Mouse (Mus musculus): ENCODE results near the gene Aaas. TPM values are rescaled to one million over a fixed set of nuclear protein-coding genes. Genes with fewer than 3 reads are reported as not detected.
A peak's percentile ranks its signal among the peaks of the same experiment; 100 is the strongest.
"Not testable (repeated sequence)": the region's sequence is repeated elsewhere in the genome, so short reads cannot be mapped to it uniquely, and the experiment has no call there.

Gene Aaas
- polyA plus RNA-seq, 1 experiment from 2014 or later, result 33.3 TPM

DNA sequence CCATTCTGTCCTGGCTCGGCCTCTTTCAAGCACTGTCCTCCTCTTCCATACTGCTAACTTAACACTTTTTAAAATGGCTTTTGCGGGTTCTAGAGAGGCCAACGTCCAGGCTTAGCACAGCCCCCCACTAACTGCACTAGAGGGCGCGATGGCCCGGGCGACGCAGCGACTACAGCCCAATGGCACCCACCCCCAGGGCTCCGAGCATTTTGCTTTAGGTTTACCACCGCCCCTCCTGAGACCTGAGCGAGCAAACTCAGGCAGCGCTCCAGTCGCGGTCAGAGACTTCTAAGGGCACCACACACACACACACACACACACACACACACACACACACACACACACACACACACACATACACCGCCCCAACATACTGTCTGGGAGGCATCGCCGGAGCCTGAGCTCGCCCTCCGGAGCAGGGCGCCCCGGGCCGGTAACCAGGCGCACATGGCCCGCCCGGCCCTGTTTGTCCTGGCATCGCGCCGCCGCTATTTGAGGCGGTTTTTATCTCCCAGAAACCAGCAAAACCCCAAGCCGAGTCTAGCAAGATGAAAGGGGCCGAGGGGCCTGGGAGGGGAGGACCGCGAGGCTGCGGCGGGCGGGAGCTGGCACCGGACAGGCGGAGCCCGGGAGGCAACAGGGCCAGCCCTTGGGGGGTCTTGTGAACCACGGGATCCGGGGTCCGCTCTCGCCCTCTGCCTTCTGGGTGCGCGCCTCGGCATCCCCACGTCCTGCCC is 4.7 kb upstream of the Aaas start:
- peak overlapping the region; percentile 75 for H3K9ac ChIP-seq
- peaks cover 53% of the 10 kb centered on the region for H3K27me3 ChIP-seq
- under 1% methylated on average over 48 of the region's 49 CpGs for WGBS
- H3K9me3 ChIP-seq, result no peaks in the 10 kb centered on the region
- peaks cover 39% of the 10 kb centered on the region for H3K4me1 ChIP-seq (replicated peaks)
- ATAC-seq (ENCODE audit: low FRiP score), result peak; percentile 44
- H3K4me3 ChIP-seq, result peak overlapping the region; percentile 51
- peak overlapping the region; percentile 94 for H3K4me2 ChIP-seq
- no peaks in the 10 kb centered on the region for H3K36me3 ChIP-seq
- H3K27ac ChIP-seq, result peak overlapping the region; percentile 70

- H3K27ac ChIP-seq, result no peak overlapping the region
- no peak overlapping the region for H3K4me3 ChIP-seq
- H3K4me1 ChIP-seq (replicated peaks), result peaks cover 45% of the 10 kb centered on the region
- WGBS, result 86% methylated on average over 2 of the region's 2 CpGs
- H3K27me3 ChIP-seq, result peaks cover 39% of the 10 kb centered on the region
- H3K4me2 ChIP-seq, result no peak overlapping the region
- H3K9me3 ChIP-seq, result no peaks in the 10 kb centered on the region
- H3K9ac ChIP-seq, result no peak overlapping the region
- no peak for ATAC-seq (ENCODE audit: low FRiP score)
- H3K36me3 ChIP-seq, result no peaks in the 10 kb centered on the region
These were observed 3.4 kb upstream of the Aaas start for GRCm38 (mm10) chr15:102353986-102354385.

GRCm38 (mm10) chr15:102352177-102352576 is 1.6 kb upstream of the Aaas start:
- Histone ChIP-seq H3K27me3 (peaks cover 21% of the 10 kb centered on the region), H3K27ac (no peak overlapping the region)
- ATAC-seq (ENCODE audit: low FRiP score), result no peak

DNA sequence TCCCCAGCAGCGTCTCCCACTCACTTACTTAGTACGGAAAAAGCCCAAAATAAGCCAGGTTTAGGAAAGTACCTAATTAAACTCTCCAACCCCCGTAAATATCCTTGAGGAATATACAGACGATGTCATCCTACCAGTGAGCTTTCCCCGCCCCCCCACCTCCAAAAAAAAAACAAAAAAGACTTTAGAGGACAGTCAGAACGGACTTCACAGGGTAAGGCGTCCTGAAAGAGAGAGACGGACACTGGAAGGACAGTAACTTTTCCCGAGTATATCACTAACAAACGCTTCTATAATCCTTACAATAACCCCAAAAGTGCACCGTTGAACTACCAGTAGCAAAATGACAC is 346 bp upstream of the Aaas start:
- ATAC-seq (ENCODE audit: low FRiP score), result peak; percentile 22; the same call in 1 of the 2 replicates
- Histone ChIP-seq H3K36me3 (peaks cover 11% of the 10 kb centered on the region), H3K9me3 (no peaks in the 10 kb centered on the region), H3K27me3 (peaks cover 9% of the 10 kb centered on the region), H3K4me1 (replicated peaks) (peaks cover 25% of the 10 kb centered on the region), H3K4me2 (peak overlapping the region; percentile 86), H3K9ac (peak overlapping the region; percentile 21; the same call in 1 of the 2 replicates), H3K27ac (no peak overlapping the region), H3K4me3 (peak overlapping the region; percentile 75)
- WGBS, result 12% methylated on average over 11 of the region's 11 CpGs

More at GRCm38 (mm10) chr15:102352177-102352576, 1.6 kb upstream of the Aaas start:
- Histone ChIP-seq H3K4me1 (replicated peaks) (peaks cover 29% of the 10 kb centered on the region), H3K4me3 (no peak overlapping the region), H3K36me3 (0 out of 2 replicates have a peak, but pooled peaks cover 2% of the 10 kb centered on the region), H3K4me2 (no peak overlapping the region), H3K9ac (no peak overlapping the region), H3K9me3 (no peaks in the 10 kb centered on the region)
- WGBS, result 67% methylated on average over 2 of the region's 2 CpGs

DNA sequence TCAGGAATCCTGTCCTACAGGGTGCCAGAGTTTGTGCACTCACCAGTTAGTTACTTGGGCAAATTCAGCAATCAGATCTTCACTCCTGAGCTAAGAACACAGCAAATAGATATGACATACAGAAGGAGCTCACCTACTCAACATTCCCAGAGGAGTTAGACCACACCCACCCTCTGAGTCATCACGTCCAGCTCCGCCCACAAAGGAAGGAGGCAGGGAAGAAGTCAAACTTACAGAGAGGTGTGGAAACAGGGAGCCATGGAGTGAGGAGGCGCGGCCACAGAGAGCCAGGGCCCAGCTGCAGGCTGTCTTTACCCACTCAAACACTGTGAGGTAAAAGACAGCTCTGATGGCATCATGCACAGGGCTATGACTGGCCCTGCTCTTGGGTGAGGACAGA is 4.1 kb downstream of the Aaas start:
- no peak overlapping the region for H3K27ac ChIP-seq
- no peak for ATAC-seq (ENCODE audit: low FRiP score)
- H3K4me2 ChIP-seq, result no peak overlapping the region
- peaks cover 12% of the 10 kb centered on the region for H3K4me1 ChIP-seq (replicated peaks)
- no peak overlapping the region for H3K9ac ChIP-seq
- H3K36me3 ChIP-seq, result peaks cover 27% of the 10 kb centered on the region
- H3K9me3 ChIP-seq, result no peaks in the 10 kb centered on the region
- H3K4me3 ChIP-seq, result no peak overlapping the region
- H3K27me3 ChIP-seq, result no peaks in the 10 kb centered on the region
- WGBS, result 79% methylated on average over 4 of the region's 4 CpGs

DNA sequence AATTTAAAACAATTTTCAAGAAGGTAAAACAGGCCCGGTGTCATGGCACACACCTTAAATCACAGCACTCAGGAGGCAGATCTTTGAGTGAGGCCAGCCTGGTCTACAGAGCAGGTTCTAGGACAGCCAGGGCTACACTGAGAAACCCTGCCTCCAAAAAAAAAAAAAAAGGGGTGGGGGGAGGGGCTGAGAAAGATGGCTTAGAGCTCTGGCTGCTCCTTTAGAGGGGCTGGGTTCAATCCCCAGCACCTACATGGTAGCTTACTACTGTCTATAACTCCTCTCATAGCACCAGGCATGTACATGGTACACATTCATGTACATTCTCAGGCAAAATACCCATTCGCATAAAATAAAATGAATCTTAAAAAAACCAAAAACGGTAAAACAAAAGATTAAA is 6.1 kb downstream of the Aaas start:
- Histone ChIP-seq H3K27me3 (no peaks in the 10 kb centered on the region), H3K4me3 (no peak overlapping the region), H3K36me3 (peaks cover 37% of the 10 kb centered on the region), H3K9me3 (no peaks in the 10 kb centered on the region), H3K4me1 (replicated peaks) (peaks cover under 1% of the 10 kb centered on the region; the same call in 1 of the 2 replicates), H3K27ac (no peak overlapping the region), H3K4me2 (no peak overlapping the region), H3K9ac (no peak overlapping the region)
- WGBS, result 98% methylated on average over 3 of the region's 3 CpGs
- no peak for ATAC-seq (ENCODE audit: low FRiP score)

DNA sequence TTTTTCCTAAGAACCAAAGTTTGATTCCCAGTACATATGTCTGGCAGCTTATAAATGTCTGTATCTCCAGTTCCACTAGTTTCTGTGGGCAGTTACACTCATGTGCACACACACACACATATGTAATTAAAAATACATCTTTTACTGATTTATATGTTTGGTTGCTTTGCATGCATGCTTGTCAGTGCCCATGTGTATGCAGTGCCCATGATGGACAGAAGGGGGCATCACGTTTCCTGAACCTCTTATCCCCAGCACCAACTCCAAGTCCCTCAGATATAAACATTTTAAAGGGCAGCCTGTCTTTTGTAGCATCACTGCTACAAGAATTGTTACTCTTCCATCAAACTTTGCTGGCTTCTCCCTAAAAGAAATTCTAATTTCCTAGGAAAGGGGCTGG is 9.0 kb downstream of the Aaas start:
- H3K4me1 ChIP-seq (replicated peaks), result no peaks in the 10 kb centered on the region
- no peak for ATAC-seq (ENCODE audit: low FRiP score)
- no peak overlapping the region for H3K27ac ChIP-seq
- peaks cover 62% of the 10 kb centered on the region for H3K36me3 ChIP-seq
- no peaks in the 10 kb centered on the region for H3K27me3 ChIP-seq
- 23% methylated on average over 1 of the region's 1 CpGs for WGBS
- H3K4me3 ChIP-seq, result no peak overlapping the region
- H3K9ac ChIP-seq, result no peak overlapping the region
- no peak overlapping the region for H3K4me2 ChIP-seq
- H3K9me3 ChIP-seq, result no peaks in the 10 kb centered on the region

GRCm38 (mm10) chr15:102339612-102340011 is 11.0 kb downstream of the Aaas start:
- Histone ChIP-seq H3K36me3 (peaks cover 60% of the 10 kb centered on the region), H3K9ac (no peak overlapping the region), H3K27me3 (no peaks in the 10 kb centered on the region), H3K27ac (no peak overlapping the region), H3K4me1 (replicated peaks) (no peaks in the 10 kb centered on the region), H3K4me3 (no peak overlapping the region), H3K9me3 (no peaks in the 10 kb centered on the region), H3K4me2 (no peak overlapping the region)
- WGBS, result 82% methylated on average over 5 of the region's 5 CpGs
- no peak for ATAC-seq (ENCODE audit: low FRiP score)

DNA sequence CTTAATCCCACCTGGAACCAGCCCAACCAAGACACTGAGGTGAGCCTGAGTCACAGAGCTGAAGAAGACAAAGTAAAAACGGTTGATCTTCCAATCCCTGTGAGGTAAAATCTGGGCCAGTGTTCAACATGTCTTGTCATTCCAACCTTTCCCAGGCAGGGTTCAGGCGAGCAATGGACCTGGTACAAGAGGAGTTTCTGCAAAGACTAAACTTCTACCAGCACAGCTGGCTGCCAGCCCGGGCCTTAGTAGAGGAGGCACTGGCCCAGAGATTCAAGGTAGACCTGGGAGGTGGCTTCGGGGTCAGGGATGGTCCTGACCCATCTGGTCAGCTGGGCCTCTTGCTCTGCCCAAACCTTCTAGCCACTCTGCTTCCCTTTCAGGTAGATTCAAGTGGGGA is 13.6 kb downstream of the Aaas start:
- H3K36me3 ChIP-seq, result peaks cover 73% of the 10 kb centered on the region
- H3K4me1 ChIP-seq (replicated peaks), result peaks cover 15% of the 10 kb centered on the region
- no peaks in the 10 kb centered on the region for H3K9me3 ChIP-seq
- ATAC-seq (ENCODE audit: low FRiP score), result no peak
- H3K27me3 ChIP-seq, result no peaks in the 10 kb centered on the region
- H3K27ac ChIP-seq, result no peak overlapping the region
- no peak overlapping the region for H3K4me2 ChIP-seq
- WGBS, result 91% methylated on average over 4 of the region's 4 CpGs
- H3K9ac ChIP-seq, result peak overlapping the region; percentile 19; the same call in 1 of the 2 replicates
- no peak overlapping the region for H3K4me3 ChIP-seq

- not testable (repeated sequence) for H3K9ac ChIP-seq; H3K27ac ChIP-seq; H3K4me3 ChIP-seq; H3K9me3 ChIP-seq; H3K27me3 ChIP-seq; H3K4me2 ChIP-seq; ATAC-seq (ENCODE audit: low FRiP score)
- peaks cover 22% of the 10 kb centered on the region for H3K4me1 ChIP-seq (replicated peaks)
- peaks cover 73% of the 10 kb centered on the region for H3K36me3 ChIP-seq
- 94% methylated on average over 5 of the region's 5 CpGs for WGBS
These were observed 14.6 kb downstream of the Aaas start for GRCm38 (mm10) chr15:102335925-102336324.

DNA sequence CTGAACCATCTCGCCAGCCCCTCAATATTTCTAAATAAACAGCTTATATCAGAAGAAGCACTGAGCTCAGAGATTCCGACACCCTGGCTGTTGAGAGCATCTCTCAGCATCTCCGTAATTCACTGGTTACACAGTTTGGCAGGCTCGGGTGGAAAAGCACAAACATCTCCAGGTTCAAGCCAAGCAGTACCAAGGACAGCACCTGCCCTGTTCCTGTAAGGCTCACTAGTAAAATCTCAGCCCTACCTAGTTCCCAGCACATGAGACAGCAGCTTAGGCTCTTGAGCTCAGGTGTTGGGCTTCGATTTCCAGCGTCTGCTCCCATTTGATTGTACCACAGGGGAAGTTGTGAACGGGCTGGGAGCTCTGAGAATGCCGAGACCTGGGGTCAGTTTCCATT is 15.3 kb downstream of the Aaas start:
- 88% methylated on average over 8 of the region's 8 CpGs for WGBS
- H3K36me3 ChIP-seq, result peaks cover 77% of the 10 kb centered on the region
- H3K9ac ChIP-seq, result no peak overlapping the region

DNA sequence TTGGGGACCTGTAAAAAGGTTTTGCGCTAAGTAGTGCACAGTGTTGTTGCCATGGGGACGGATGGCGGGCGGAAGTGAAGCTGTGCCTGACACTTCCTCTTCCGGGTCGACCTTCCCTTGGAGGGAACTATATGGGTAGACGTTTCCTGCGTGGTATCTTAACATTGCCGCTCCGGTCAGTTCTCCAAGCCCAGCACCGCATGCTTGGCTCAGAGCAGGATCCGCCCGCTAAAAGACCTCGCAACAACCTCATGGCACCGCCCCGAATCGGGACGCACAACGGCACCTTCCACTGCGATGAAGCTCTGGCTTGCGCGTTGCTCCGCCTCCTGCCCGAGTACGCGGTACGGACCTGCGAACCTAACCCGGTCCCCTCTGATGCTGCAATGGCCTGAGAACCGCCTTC is 19.0 kb downstream of the Aaas start, which contains the start of gene Myg1:
Gene Myg1, plus strand, starts transcription at position 100 of the 406 bp plus-strand sequence.
- Histone ChIP-seq H3K4me2 (peak within 1 kb of the TSS; percentile 90), H3K4me1 (replicated peaks) (peaks cover 31% of the 10 kb centered on the region), H3K27ac (peak within 1 kb of the TSS; percentile 77), H3K27me3 (no peaks in the 10 kb centered on the region), H3K4me3 (peak within 1 kb of the TSS; percentile 85), H3K9ac (peak within 1 kb of the TSS; percentile 79), H3K9me3 (no peaks in the 10 kb centered on the region), H3K36me3 (peaks cover 65% of the 10 kb centered on the region)
- under 1% methylated on average over 30 of the region's 30 CpGs for WGBS
- peak; percentile 94 for ATAC-seq (ENCODE audit: low FRiP score)

More for the DNA sequence above, 15.3 kb downstream of the Aaas start:
- no peaks in the 10 kb centered on the region for H3K27me3 ChIP-seq
- peaks cover 23% of the 10 kb centered on the region for H3K4me1 ChIP-seq (replicated peaks)
- H3K9me3 ChIP-seq, result no peaks in the 10 kb centered on the region
- no peak overlapping the region for H3K27ac ChIP-seq
- H3K4me3 ChIP-seq, result no peak overlapping the region
- ATAC-seq (ENCODE audit: low FRiP score), result no peak
- H3K4me2 ChIP-seq, result no peak overlapping the region

DNA sequence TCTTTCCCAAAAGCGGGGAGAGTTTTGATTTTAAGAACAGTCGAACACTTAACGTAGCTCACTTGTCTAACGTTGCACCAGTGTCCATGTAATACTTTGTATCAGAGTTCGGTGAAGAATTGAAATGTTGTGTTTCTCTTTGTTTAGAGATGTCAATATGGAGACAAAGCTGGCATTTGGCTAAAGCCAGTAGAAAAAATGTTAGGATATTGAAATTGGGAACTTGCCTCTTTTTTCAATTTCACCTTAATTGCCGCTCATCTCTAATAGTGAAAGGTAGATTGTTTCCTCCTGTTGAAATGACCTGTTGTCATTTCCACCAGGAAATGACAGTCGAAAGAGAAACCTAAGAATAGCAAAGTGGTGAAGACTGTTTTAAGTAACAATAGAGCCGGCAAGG is 23.7 kb downstream of the Aaas start:
- H3K4me2 ChIP-seq, result peak overlapping the region; percentile 85
- no peaks in the 10 kb centered on the region for H3K9me3 ChIP-seq
- H3K36me3 ChIP-seq, result peaks cover 39% of the 10 kb centered on the region
- H3K4me3 ChIP-seq, result peak overlapping the region; percentile 89
- WGBS, result 73% methylated on average over 8 of the region's 8 CpGs
- H3K27me3 ChIP-seq, result no peaks in the 10 kb centered on the region
- H3K9ac ChIP-seq, result peak overlapping the region; percentile 91
- no peak for ATAC-seq (ENCODE audit: low FRiP score)
- peaks cover 21% of the 10 kb centered on the region for H3K4me1 ChIP-seq (replicated peaks)
- no peak overlapping the region for H3K27ac ChIP-seq
